Mouse (Mus musculus) ZHBTc4 (cell line): ENCODE data around the gene Hc.

Experiments
- DNase-seq: peaks from one replicate; pipeline ENCODE4 v3.0.0-alpha.2; 2011; ENCODE audit warnings: low read depth, low spot score

The Hc gene

DNA sequence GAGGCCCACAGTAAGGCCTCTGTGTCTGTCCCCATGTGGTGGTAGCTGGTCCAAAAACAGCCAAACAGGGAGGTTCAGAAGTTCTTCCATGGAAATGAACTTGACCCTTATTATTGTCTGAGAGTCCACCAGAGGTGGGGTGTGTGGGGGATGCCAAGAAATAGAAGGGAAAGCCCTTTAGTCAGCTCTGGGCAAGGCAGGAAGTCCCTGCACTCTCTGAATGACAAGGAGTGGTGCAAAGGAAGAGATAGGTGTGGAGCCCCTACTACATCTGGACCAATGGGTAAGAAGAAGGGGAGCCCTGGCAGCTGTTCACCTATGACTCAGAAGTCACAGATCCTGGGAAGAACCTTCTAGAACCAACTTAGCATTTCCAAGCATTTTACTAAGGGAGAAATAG, 106.9 kb downstream of the Hc start:
- no peak for DNase-seq

DNA sequence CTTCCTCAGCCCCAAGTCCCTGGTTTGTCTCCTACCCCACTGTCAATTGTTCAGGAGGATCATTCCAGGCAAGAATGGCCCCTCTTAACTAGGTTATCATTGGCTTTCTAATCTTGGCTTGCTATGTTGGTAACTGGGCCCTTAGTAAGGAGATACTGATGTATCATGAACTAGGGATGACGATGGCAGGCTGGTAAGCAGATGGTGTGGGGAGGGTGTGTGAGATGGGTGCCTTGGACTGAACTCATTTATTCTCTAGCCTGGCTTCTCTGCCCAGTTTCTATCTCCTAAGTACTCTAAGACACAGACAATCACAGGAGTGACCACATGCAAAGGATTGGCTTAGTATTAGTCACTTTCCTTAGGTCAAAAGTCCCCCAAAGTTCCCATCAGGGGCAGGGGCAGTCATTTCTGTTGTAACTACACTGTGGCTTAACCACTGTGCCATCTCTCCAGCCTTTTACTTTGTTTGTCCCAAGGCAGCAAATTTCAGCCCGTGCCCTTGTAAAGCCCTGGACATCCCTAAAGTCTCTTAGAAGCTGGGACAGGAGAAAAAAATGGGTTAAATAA, 107.6 kb downstream of the Hc start:
- no peak for DNase-seq

DNA sequence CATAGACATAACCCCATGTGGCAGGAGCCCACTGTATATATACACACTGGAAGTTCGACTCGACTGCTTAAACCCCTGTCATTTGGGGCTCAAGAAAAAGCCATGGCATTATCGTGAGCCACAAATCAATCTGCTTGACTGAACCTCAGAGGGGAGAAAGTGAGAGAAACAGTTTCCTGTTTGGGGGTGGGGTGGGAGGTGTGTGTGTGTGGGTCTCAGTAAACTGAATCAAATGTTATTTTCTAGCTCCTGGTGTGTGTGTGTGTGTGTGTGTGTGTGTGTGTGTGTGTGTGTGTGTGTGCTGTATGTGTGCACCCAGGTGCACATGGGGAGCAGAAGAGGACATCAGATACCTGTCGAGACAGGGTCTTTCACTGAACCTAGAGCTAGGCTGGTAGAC, 108.2 kb downstream of the Hc start:
- DNase-seq, result no peak

DNA sequence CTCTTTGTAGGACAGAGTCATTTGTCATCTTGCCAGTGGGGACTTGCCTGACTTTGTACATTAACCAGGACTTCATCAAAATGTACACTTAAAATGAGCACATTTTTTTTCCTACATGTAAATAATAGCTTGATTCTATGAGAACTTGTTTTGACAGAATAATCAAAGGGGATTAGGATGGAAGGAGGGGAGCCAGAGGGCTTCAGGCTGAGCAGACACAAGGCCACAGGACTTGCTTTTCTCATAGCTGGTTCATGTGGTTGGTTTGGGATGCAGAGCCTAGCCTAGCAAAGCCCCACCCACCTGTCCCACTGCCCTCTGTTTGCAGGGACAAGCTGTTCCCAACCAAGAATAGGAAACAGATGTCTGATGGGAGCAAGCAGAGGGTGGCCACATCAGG, 109.8 kb downstream of the Hc start:
- DNase-seq, result no peak

DNA sequence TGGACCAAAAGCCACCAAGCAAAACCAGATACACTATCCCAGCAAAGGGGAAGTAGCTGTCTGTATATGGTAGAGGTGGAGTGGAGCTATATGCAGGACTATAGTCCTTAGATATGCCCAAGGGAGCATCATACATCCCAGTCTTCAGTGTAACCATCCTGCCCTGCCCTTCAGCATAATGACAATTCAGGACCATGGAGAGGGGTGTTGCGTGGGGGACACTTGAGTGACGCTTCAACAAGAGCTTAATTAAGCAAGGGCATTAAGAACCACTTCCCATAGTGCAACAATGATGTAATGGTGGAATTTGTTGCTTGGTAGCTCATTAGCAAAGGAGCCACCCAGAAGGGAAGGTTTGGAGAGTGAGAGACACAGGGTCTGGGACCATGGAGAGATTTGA, 112.6 kb downstream of the Hc start:
- no peak for DNase-seq

DNA sequence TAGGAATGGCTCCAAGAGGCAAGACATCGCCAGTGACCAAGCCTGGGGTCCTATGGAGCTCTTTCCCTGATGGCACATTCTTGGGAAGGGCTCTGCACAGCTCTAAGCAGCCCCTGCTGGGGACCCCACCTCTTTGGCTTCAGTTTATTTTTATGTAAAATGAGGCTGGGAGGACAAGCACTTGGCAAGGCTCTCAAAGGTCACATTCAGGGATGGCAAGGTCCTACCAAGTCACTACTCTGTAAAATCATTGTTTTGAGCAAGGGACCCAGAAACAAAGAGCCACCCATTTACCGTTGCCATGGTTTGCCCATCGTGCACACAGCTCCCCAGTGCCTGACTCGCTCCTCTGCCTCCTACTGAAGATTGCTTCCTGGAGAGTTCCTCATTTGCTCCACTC, 115.2 kb downstream of the Hc start:
- DNase-seq, result peak; percentile 55

DNA sequence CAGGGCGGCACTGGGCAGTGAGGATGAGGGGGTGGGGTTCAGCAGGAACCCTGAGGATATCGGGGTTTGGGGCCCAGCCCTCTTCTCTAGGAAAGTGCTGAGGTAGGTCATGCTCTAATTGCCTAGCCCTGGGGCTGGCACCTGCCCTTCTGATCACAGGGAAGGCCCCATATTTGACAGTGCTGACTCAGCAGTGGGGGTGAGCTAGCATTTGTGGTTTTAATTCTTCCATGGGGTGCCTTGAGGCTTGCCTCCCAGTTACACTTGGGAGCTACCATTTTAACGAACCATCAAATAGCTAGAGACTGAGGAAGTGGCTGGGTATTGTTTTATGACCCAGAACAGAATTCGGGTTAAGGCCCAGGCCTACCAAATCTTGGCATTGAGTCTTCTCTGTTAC, 115.7 kb downstream of the Hc start:
- no peak for DNase-seq

DNA sequence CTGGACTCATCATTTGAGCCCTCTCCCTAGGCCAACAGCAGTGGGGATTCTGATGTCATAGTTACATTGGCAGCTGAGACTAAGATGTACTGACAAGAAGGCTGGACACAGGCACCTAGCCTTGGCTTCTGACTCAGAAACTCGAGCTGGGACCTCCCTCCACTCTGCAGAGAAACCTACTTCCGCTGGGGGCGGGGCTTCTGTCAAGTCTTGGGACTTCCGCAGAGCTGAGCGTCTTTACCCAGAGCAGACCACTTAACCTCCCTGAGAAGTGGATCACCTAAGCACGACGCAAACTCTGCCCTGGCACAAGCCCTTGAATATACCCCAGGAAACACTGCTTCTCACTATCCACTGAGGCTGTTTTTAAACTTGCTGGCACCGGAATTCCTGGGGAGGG, 116.5 kb downstream of the Hc start:
- DNase-seq, result peak; percentile 83

DNA sequence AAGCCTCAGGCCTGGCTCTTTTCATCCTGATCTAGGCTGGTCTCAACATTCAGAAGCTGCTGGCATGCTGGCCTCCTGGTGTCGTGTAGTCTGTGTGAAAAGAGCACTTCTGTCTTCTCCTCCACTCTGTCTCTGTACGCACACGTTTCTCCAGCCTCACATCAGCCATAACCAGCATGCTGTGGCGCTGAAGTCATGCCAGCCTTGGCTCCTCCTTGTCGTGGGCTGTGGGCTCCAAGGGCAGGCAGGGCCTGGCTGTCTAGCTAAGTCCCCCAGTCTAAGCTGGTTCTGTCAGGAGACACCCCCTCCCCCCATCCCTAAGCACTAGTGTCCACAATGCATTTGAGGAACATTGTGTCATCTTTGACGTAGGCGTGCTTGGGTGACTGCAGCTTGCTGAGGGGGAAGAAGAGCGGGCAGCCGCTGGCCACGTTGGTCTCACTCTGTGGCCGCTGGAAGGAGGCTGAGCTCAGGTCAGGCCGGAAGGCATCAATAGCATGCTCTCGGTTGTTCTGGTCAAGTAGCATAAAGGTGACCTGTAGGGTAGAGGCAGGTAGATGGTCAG, 117.6 kb downstream of the Hc start:
- DNase-seq, result no peak

DNA sequence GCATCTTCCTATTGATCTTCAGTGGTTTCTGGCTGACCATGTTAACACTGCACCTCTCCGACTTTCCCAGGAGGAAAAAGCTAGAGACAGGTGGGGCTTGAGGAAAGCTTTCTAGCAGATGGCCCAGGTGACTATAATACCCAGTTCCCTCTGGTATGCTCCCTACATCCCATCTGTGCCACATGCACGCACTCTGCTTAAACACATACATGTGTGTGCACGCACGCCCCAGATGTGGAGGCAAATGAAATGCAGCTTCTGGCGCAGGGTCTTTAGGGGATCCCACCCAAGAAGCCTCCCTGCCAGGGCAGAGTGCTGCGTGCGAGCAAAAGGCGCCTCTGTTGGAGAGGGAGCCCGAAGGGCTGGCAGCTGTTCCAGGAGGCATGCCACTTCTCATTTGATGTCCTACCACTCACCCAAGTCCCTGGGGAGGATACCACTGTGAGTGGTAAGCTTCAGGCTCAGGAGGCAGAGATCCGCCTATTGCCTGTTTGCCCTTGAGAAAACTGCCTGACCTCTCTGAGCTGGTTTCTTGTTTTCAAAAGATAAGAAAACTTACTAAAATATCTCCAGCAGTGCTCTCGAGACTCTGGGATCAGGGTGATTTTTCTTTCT, 120.1 kb downstream of the Hc start:
- no peak for DNase-seq

DNA sequence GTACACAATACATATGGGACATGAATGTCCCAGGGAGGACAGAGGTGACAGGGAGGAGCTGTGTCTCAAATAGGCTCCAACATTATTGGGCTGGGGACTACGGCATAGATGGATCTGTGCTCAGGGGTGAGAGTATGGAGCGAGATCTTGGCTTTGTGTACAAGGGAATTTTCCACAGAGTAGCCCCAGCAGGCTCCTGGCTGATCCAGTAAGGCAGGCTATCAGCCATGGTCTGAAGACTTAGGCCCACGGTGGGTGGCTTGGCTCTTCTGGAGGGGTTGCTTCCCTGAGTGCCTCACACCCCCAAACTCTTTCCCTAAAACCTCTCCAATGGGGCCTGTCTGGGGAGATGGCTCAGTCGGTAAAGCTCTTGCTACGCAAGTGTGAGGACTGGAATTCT, 121.0 kb downstream of the Hc start:
- DNase-seq, result no peak

DNA sequence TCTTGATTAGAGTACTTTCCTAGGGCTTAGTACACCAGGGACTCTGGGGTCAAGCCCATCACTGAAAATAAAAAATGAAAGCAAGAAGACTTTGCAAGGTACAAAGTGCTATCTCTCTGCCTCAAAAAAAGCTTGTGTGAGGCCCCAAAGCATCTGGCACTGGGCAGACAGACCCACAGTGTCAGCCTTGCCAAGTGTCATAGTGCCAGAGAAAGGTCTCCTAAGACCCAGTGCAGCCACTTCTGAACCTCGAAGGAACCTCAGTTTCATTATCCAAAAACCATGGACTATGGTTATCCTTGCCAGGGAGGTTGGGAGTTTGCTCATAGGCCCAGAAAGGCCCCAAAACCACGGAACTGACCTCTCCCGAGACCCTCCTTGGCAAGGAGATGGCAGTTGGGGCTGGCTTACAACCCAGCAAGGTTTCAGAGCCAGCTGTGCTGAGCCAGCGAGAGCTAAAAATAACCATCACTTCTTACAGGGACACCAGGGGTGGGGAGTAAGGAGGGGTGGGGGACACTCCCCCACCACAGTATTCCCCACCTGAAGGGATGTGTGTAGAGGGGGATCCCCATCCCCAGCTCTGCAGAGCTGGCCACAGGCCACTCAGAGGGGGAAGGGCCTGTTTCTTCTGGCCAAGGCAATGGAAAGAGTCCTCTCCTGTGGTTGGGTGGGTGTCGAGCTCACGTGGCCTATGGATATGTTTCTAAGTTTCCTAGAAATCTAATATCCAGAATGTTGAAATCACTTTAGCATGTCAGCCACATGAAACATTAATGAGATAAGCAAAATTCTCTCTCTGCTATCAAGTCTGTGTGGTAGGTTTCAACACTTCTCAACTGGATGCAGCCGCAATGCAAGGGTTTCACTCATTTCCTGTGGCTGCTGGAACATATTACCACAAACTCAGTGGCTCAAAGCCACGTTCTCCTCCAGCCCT, 122.7 kb downstream of the Hc start:
- DNase-seq, result no peak

DNA sequence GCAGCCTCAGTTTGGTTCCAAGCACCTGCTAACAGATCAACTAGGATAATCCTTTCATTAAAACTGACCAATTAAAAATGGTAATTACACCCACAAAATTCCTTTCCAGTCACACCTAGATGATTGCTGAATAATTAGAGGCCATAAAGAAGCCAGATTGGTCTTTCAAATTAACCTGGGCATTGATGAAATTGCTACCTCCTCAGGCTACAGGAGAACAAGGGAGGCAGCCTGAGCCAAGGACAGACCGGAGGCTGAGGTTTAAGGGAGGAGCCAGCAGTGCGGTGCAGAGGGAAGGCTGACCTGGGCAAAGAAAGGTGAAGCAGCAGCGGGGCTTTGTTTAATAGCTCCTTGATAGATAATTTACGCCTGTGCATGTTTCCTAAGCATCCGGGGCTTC, 123.8 kb downstream of the Hc start:
- peak; percentile 45 for DNase-seq
